Mouse (Mus musculus): ENCODE measurements around the gene Spef1.

DNA sequence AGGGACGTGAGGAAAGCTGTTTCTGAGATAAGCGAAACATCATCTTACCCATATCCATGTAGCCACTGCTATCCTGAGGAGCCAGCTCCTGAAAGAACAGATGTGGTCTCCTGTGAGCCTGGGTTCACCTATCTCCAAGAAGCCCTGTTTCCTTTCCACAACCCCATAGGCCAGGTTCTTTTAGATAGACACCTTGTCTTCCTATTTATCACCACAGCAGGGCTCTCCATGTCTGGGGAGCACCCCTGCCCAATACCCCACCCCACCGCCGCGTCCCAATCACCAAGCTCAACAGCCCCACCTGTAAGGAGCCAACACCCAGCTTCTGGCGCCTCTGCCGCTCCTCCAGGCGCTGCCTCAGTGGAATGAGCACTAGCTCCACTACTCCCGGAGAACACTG lies 14.8 kb downstream of the Spef1 start:
- TF ChIP-seq CTCF (IDR thresholded peaks at IDR 0.05; ENCODE audit: insufficient read depth, low read depth, low read length): no peak
- TF ChIP-seq POLR2A (IDR thresholded peaks at IDR 0.05; ENCODE audit: insufficient read depth, low read depth, low read length): no peak

Data from olfactory bulb, adult 2 months (tissue).